Mouse (Mus musculus): ENCODE measurements around the gene Rnf40.
A peak's percentile ranks its signal among the peaks of the same experiment; 100 is the strongest.

Rnf40 gene

DNA sequence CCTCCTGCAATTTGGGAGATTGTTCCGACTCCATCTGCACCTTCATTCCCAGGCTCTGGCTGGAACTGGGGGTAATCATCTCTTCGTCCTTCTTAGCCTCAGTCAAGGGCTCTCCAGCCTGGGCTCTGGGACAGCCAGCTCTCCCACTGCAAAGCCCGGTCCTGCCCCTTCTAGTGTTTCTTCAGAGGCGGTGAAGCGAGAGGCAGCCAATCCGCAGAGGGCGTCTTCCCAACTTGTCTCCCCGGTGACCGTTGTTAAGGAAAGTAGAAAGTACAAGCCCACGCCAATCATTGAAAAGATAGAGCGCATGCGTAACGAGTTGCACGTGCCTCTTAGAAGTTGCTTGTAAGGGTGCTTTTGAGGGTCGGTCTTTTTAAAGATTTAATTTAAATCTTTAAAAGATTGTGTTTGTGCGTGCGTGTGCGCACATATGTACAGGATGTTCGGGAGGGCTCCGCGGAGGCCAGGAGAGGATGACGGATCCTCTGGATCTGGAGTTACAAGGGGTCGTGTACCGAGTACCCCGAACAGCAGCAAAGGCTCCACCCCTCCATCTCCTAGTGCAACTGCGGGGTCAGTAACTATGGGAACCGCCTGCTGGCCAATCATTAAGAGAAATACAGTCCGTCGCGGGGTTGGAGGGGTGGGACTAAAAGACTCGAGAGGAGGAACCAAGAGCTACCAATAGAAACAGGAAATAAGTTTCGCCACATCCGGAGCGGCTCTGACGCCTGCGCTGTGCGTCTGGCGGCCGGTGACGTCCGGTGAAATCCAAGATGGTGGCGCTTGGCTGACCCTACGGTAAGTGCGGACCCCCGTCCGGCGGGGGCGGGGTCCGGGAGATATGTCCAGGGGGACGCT lies at the start of gene Rnf40, which contains the start of gene Ccdc189:
TSS of gene Rnf40 (plus strand) at position 757 of the 861 bp plus-strand sequence.
TSS of gene Ccdc189 (minus strand) at position 585 of the 861 bp plus-strand sequence.
- peak; percentile 98 for DNase-seq (ENCODE audit: low read depth, low spot score)

DNA sequence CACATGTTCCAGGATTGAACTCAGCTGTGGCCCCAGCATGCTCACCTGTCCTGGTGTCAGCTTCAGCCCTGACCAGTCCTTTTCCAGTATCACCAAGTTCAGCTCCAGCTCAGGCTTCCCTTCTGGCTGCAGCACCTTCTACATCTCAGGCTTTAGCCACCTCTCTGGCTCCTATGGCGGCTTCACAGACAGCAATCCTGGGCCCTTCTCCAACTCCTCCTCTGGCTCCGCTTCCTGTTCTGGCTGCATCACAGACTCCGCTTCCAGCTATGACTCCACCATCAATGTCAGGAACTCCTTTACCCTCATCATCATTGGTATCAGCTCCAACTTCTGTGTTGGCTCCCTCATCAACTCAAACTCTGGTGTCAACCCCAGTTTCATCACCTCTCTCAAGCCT lies 46.9 kb upstream of the Rnf40 start:
- no peak for DNase-seq (ENCODE audit: low read depth, low spot score)

DNA sequence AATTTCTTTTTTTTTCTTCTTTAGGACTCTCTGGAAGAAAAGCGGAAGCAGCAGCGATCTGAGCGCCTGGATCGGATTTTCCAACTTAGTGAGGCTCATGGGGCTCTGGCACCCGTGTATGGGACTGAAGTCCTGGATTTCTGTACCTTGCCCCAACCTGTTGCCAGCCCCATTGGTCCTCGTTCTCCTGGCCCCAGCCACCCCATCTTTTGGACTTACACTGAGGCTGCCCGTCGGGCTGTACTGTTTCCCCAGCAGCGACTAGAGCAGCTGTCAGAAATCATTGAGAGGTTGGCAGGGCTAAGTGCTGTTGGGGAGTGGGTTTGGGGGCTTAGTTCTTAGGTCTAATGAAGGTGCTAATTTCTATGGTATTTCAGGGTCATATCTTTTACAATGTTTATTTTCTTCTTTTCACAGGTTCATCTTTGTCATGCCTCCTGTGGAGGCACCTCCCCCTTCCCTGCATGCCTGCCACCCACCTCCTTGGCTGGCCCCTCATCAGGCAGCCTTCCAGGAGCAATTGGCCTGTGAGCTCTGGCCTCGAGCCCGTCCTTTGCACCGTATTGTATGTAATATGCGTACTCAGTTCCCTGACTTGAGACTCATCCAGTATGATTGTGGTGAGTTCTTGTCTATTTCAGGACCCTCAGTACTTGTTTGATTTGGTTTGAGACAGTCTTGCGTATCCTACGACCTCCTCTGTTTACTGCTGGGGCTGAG lies 39.3 kb upstream of the Rnf40 start:
- DNase-seq (ENCODE audit: low read depth, low spot score): no peak

DNA sequence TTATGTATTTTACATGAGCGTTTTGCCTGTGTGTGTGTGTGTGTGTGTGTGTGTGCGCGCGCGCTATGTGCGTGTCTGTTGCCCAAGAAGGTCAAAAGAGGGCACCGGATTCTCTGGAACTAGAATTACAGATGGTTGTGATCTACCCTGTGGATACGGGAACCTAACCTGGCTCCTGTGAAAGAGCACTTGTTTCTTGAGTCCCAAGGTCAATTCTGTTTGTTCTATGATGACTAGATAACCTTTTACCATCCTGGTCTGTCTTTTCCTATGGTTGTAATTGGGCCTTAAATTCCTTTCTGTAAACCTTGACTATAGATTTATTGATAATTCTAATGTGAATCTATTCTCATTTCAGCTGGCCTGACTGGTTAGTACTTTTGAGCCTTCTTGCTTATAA lies 37.0 kb upstream of the Rnf40 start:
- DNase-seq (ENCODE audit: low read depth, low spot score): no peak

DNA sequence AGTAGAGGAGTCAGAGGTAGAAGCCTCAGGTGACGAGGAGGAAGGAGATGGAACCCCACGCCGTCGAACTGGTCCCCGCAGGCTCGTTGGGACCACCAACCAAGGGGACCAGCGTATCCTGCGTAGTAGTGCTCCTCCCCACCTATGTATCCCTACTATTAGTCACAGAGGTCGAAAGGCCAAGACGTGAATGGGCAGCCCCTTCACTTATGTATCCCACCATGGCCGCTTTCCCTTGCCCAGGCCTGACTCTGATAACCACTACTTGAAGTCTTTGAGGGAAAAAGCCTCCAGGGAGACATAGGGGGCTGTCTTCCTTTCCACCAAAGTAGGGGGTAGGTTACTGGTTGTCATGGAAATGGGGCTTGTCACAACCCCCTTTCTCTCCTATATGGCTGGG lies 28.0 kb upstream of the Rnf40 start:
- DNase-seq (ENCODE audit: low read depth, low spot score): no peak

DNA sequence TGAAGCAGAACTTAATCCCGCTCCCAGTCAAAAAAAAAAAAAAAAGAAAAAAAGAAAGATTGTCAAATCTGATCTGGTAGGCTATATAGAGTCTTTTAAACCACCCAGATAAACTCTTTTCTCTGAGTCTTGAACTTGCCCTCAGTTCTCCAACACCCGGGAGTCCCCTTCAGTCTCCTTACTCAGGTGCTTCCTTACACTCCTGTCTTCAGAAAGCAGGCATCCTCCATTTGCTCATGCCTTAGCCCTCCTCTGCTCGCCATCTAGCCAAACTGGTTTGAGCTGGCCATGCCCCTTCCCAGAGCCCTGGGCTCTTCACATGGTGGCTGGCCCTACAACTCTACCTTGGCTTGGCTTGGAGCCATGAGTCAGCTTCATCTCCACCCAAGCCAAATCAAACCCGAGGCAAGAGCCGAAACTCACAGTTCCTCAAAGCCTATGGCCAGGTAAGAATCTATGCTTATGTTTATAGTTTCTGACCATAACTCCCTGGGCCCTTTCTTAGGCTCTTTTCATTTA lies 27.2 kb upstream of the Rnf40 start, which contains the start of gene Tmem265:
TSS of gene Tmem265 (plus strand) at position 51 of the 519 bp plus-strand sequence.
- DNase-seq (ENCODE audit: low read depth, low spot score): no peak

DNA sequence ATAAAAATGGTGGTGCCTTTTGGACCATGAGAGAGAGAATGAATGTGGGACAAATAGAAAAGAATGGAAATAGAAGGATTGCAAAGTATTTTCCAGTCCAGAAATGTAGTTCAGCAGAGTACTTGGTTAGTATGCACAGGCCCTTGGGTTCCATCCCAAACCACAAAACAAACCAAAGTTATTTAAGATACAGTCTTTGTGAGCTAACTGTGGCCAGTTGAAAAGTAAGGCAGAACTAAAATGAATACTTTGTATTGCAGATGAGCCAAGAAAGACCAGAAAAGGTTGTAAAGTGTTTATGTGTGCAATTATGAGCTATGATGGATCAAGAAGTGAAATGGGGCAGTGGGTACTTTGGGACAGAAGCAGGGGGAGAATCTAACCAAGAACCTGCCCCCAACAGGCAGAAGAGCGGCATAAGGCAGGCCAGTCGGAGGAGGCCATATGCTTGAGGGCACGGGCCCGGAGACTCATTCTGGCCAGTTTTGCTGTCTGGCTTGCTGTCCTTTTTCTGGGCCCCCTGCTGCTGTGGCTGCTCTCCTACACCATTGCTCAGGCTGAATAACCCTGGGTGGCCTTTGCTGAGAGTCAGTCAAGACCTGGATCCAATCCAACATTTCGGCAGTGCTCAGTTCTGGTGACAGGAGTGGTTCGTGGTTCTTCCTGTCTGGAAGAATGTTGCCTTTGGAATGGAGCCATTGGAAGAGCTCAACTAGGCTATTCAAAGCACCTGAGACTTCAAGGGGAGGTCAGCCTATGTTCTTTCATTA lies 24.0 kb upstream of the Rnf40 start:
- DNase-seq (ENCODE audit: low read depth, low spot score): no peak

DNA sequence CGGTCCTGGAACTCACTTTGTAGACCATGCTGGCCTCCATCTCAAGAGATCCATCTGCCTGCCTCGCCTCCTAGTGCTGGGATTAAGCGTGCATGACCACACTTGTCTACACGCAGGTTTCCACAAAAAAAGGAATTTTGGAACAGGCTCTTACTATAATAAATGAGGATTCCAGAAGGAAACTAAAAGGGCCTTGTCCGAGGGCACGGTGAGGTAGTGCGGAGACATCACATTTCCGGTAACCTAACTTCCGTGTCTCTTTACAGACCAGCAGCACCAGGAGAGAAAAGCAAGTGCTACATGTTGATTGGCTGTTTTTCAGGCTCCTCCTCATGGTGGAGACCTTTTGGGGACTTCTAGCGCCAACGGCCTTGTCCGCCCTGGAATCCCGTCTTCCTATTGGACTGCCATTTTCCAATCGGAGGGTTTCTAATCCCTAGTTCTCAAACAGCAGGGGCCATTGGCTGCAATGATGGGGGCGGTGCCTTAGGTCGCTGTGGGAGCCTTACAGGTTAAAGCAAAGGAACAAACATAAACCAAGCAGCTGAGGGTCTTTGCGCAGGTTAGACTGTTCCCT lies 15.6 kb upstream of the Rnf40 start, which contains the start of gene Phkg2:
TSS of gene Phkg2 (plus strand) at position 446 of the 577 bp plus-strand sequence.
- DNase-seq (ENCODE audit: low read depth, low spot score): peak; percentile 98

DNA sequence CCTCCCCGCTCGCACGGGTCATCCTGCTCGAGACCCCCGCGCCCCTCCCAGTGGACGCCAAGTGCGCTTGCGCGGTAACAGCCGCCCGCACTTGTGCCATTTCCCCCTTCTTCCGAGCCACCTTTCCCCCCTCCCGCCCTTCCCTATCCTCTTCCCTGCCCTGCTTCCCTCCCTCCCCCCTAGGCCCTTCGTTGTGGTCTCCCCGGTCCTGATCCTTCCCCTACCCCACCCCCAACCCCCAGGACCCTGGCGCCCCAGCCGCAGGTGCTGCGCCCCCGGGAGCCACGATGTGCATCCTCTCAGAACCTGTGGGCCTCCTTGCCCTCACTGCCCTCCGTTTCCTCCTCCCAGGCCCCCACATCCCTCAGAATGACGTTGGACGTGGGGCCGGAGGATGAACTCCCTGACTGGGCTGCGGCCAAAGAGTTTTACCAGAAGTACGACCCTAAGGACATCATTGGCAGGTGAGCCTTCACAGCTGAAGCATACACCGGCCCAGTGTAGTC lies 15.0 kb upstream of the Rnf40 start:
- no peak for DNase-seq (ENCODE audit: low read depth, low spot score)

DNA sequence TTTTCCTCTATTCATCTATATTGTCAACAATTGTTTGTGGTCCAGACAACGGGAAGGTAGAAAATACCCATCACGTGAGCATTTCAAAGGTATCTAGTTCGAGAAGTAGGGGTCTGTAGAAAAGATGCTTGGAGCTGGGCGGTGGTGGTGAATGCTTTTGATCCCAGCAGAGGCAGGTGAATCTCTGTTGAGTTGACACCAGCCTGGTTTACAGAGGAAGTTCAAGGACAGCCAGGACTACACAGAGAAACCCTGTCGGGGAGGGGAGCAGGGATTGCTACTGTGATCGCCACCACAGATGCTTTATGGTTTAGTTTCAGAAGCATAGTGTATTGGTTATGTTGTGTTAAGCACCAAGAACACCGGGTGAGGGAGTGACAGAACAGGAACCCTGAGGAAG lies 14.5 kb upstream of the Rnf40 start:
- DNase-seq (ENCODE audit: low read depth, low spot score): no peak

DNA sequence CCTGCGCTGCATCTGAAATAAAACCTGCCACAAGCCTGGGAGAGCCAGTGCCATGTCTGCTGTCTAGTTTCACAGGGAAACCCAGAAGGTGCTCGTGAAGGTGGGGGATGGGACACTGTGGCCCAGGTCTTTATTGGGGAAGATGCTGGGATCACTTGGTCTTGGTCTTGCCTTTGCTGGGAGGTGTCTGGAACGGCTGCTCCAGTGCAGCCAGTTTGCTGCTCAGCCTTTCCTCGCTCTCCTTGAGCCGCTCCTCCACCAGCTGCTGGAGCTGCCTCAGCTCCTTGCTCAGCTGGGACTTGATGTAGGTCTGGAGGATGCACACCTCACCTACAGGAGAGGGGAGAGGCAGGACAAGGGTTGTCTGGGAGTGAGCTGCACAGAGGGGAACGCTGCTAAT lies 5.3 kb upstream of the Rnf40 start:
- no peak for DNase-seq (ENCODE audit: low read depth, low spot score)

DNA sequence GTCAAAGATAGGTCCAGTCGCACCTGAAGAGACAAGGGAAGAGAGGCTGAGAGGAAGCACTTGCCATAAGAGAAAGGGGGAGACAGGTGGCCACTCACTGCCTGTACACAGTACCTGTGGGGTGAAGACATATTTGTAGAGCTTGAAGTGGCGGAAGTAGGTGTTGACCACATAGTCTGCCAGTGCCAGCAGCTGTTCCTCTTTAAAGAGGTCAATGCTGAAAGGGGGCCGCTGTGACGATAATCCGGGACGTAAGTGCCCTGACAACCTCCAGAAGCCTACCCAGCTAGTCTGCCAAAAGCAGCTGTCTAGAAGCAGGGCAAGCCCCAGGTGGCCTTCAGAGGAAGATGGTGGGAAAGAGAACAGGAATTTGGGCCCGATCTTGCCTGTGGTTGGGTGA lies 3.5 kb upstream of the Rnf40 start:
- no peak for DNase-seq (ENCODE audit: low read depth, low spot score)

DNA sequence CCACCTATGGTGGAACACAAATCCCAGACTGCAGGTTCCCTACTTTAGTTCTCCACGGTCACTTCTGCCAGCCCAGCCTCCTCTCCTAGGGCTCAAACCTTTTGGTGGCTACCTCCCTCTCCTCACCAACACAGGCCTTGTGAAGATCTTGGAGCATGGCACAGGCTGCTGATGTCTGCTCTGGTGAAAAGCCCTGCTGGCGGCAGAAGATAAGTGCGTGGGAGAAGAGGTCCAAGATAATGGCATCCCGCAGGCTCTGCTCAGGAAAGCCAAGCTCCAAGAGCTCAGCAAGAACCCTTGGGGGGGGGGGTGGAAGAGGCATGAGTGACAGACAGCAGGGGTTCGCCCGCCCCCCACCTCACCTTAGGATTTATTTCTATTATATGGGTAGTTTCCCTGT lies 2.4 kb upstream of the Rnf40 start:
- no peak for DNase-seq (ENCODE audit: low read depth, low spot score)

DNA sequence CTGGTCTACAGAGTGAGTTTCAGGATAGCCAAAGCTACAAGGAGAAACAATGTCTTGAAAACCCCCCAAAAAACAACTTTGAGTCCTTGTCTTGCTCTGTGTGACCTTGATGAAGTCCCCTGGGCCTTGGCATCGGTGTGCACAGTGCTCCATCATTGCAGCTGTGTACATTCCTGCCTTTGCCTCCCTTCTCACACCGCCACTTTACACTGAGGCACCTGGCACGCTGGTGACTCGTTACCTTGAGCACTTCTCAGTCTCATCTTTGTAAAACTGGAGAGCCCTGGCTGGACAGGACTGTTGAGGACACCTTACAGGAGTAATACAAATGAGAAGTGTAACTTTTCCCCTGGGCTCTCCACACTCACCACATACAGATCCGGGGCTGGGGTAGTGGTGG lies 1.4 kb upstream of the Rnf40 start:
- DNase-seq (ENCODE audit: low read depth, low spot score): no peak

DNA sequence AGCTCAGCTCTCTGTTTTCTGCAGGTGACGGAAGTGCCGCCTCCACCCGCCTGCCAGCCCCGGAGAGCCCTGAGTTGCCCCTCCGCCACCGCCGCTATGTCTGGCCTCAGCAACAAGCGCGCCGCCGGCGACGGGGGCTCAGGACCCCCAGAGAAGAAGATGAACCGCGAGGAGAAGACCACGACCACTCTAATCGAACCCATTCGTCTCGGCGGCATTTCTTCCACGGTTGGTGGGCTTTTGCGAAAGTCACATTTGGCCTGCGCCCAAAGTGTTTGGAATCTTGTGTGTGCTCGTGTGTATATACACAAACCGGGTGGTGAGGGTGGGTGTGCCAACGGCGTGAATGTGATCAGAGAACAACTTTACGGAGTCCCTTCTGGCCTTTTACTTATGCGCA lies 334 bp downstream of the Rnf40 start:
- DNase-seq (ENCODE audit: low read depth, low spot score): no peak

DNA sequence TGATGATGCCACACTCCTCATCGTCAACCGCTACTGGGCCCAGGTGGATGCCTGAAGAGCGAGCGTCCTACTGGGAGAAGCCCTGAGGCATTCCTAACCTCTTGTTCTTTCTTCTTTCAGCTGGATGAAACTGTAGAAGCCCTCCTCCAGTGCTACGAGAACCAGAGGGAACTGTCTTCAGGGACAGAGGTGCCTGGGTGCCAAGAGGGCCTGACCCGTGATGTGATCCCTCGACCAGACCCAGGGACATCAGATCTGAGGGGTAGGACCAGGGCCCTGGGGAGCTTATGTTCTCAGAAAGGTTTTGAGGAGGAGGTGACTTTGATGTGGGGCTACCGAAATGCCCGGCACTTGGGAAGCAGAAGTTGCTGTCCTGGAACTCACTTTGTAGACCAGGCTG lies 1.1 kb downstream of the Rnf40 start:
- DNase-seq (ENCODE audit: low read depth, low spot score): no peak

DNA sequence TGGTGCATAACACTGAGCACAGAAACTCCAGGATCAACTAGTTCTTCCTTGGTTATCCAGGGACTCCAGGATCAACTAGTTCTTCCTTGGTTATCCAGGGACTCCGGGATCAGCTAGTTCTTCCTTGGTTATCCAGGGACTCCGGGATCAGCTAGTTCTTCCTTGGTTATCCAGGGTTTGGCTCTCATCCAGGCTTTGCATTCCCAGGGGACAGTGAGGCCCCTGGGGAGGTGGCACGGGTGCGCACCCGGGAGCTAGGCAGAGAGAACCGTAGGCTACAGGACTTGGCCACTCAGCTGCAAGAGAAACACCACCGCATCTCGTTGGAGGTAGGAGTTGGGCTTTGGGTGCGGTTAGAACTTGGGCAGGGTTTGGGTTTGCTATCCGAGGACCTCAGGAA lies 2.5 kb downstream of the Rnf40 start:
- DNase-seq (ENCODE audit: low read depth, low spot score): no peak

DNA sequence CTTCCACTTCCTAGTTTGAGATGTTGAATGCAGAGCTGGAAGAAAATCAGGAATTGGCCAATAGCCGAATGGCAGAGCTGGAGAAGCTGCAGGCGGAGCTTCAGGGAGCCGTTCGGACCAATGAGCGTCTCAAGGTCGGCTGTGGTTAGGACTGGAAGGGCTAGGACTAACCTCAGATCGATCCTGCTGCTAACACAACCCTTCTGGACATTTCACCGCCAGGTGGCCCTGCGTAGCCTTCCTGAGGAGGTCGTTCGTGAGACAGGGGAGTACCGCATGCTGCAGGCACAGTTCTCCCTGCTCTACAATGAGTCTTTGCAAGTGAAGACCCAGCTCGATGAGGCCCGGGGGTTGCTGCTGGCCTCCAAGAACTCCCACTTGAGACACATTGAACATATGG lies 4.0 kb downstream of the Rnf40 start:
- no peak for DNase-seq (ENCODE audit: low read depth, low spot score)

DNA sequence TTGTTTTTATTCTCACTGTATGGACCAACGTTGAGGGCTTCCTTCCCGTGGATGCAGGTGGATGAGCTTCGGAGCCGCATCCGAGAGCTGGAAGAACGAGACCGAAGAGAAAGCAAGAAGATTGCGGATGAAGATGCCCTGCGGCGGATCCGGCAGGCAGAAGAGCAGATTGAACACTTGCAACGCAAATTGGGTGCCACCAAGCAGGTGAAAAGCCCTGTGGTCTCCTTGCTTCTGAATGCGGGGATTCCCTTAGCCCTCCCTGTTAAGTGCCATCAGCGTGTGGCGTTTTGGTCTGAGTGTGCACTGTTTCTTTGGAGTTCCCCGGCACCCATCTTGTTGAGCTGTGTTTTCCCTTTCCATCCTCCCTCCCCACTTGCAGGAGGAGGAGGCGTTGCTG lies 8.2 kb downstream of the Rnf40 start:
- DNase-seq (ENCODE audit: low read depth, low spot score): no peak

DNA sequence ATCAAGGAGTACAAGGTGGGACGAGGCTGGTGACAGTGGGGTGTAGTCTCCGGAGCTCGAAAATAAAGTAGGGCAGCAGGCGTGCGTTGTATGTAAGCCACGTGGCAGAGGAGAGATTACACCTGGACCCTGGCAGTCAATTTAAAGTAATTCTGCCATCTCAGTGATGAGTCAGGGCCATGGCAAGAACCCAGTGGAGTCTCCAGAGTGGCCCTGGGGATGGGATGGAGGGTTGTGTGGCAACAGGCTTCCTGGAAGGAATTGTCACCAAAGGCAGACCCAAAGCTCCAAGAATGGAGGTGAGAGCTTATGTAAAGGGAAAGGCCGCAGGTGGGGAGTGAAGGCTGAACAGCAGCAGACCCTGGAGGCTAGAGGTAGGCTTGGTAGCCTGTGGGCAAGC lies 12.0 kb downstream of the Rnf40 start:
- no peak for DNase-seq (ENCODE audit: low read depth, low spot score)

DNA sequence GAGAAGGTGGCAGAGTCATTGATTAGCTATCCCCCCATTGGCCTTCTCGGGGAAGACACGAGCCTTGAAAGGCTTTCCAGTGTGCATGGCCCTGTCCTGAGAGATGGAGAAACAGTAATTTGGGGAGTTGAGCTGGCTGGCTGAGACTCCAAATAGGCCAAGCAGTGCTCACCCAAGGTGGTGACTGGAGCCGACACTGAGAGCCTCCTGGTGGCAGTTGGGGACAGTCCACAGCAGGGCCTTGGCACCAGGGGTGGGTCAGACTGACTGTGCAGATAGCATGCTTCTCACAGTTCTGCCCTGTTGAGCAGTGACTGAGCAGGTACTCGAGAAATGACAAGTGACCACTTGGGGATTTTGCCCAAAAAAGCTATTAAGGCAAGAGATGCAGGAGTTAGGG lies 13.2 kb downstream of the Rnf40 start:
- no peak for DNase-seq (ENCODE audit: low read depth, low spot score)
